Mouse (Mus musculus) lung, adult 2 months (tissue): Measurements from ENCODE around the gene Sepsecs.

Experiments
- CTCF ChIP-seq: fragments of 200-500 bp; IDR thresholded peaks from 2 replicates; pipeline ENCODE4 v1.5.1; 2011; ENCODE audit warnings: mild to moderate bottlenecking, low read length, control low read depth; ENCODE audit not compliant: insufficient read depth
- POLR2A ChIP-seq: fragments of 200-500 bp; IDR thresholded peaks from 2 replicates; pipeline ENCODE4 v1.6.1; 2011; ENCODE audit warnings: low read depth, mild to moderate bottlenecking, control low read depth, low read length, borderline replicate concordance; ENCODE audit errors: extremely low read depth

GRCm38 (mm10) chr5:52617711-52618347 lies 51.7 kb downstream of the Sepsecs start:
- no peak for TF ChIP-seq POLR2A
- no peak for TF ChIP-seq CTCF
